Mouse (Mus musculus) limb, embryonic 11.5 days (tissue): ENCODE measurements around the gene Gnat1. TPM values are rescaled to one million over a fixed set of nuclear protein-coding genes. Genes with fewer than 3 reads are reported as not detected.

Experiments used
- ATAC-seq: fragments of 200-750 bp; cut with Nextera tagmentation; 2 replicates; pipeline ENCODE4 v1.8.0; 2017; ENCODE audit warnings: low read depth; ENCODE audit not compliant: insufficient number of reproducible peaks, low FRiP score, low TSS enrichment
- DNase-seq: peaks from one replicate; pipeline ENCODE4 v3.0.0-alpha.2; 2015; ENCODE audit warnings: low spot score
- H3K27ac ChIP-seq: fragments of 300-500 bp; sonication (generic); replicated peaks from 2 replicates; pipeline ENCODE4 v1.5.1; 2014; ENCODE audit warnings: low read depth, mild to moderate bottlenecking, low read length
- H3K27me3 ChIP-seq: fragments of 300-500 bp; sonication (generic); 2 replicates; pipeline ENCODE4 v1.6.1; 2014; ENCODE audit warnings: mild to moderate bottlenecking, low read length, mixed read lengths; ENCODE audit not compliant: control insufficient read depth, insufficient read depth
- H3K36me3 ChIP-seq: fragments of 300-500 bp; sonication (generic); 2 replicates; pipeline ENCODE4 v1.6.1; 2014; ENCODE audit warnings: mild to moderate bottlenecking, low read length, moderate library complexity, mixed read lengths; ENCODE audit not compliant: control insufficient read depth, insufficient read depth
- H3K4me1 ChIP-seq: fragments of 300-500 bp; sonication (generic); 2 replicates; pipeline ENCODE4 v1.6.1; 2014; ENCODE audit warnings: low read length, mixed read lengths; ENCODE audit not compliant: control insufficient read depth, insufficient read depth
- H3K4me2 ChIP-seq: fragments of 300-500 bp; sonication (generic); 2 replicates; pipeline ENCODE4 v1.6.1; 2014; ENCODE audit warnings: low read depth, mild to moderate bottlenecking, moderate library complexity; ENCODE audit not compliant: severe bottlenecking
- H3K4me3 ChIP-seq: fragments of 300-500 bp; sonication (generic); 2 replicates; pipeline ENCODE4 v1.5.1; 2014; ENCODE audit warnings: low read depth, low read length
- H3K9ac ChIP-seq: fragments of 300-500 bp; sonication (generic); 2 replicates; pipeline ENCODE4 v1.6.1; 2014; ENCODE audit warnings: mild to moderate bottlenecking, low read length
- H3K9me3 ChIP-seq: fragments of 300-500 bp; sonication (generic); 2 replicates; pipeline ENCODE4 v1.6.1; 2016; ENCODE audit warnings: low read length; ENCODE audit not compliant: control insufficient read depth
- WGBS: fragments of 180-500 bp; shearing (Covaris S2); extraction: QIAGEN DNeasy Blood & Tissue Kit; methylation state at CpG from one replicate; pipeline ENCODE4 v1.1.7; 2014; 5-methylcytosine and 5-hydroxymethylcytosine counted together
- polyA plus RNA-seq: library from polyadenylated mRNA; unstranded; fragments of >200 nt; fragmentation: Nextera tagmentation; extraction: Ambion mirVana; gene quantifications from 2 replicates; pipeline ENCODE4 v1.2.1, GENCODE M21; 2014

Gene Gnat1
- polyA plus RNA-seq, 1 experiment from 2014 or later: 1.7 TPM

- ATAC-seq (0 out of 2 replicates have a peak, but pooled peaks have one; percentile 15), DNase-seq (no peak)
- H3K4me1 ChIP-seq: 0 out of 2 replicates have a peak, but pooled peaks cover 3% of the 10 kb centered on the region
- no peak overlapping the region for H3K27ac ChIP-seq
- no peak overlapping the region for H3K9ac ChIP-seq
- peaks cover 17% of the 10 kb centered on the region for H3K27me3 ChIP-seq
- no peak overlapping the region for H3K4me3 ChIP-seq
- H3K9me3 ChIP-seq: no peaks in the 10 kb centered on the region
- WGBS: 52% methylated on average over 9 of the region's 9 CpGs
- no peak overlapping the region for H3K4me2 ChIP-seq
- no peaks in the 10 kb centered on the region for H3K36me3 ChIP-seq
Observed at GRCm38 (mm10) chr9:107674609-107675429, 4.7 kb downstream of the Gnat1 start.

GRCm38 (mm10) chr9:107670259-107670658 is 9.3 kb downstream of the Gnat1 start:
- H3K4me2 ChIP-seq: no peak overlapping the region
- no peaks in the 10 kb centered on the region for H3K9me3 ChIP-seq
- H3K9ac ChIP-seq: no peak overlapping the region
- no peak overlapping the region for H3K4me3 ChIP-seq
- H3K4me1 ChIP-seq: peaks cover 10% of the 10 kb centered on the region; the same call in 1 of the 2 replicates
- no peak for ATAC-seq
- H3K36me3 ChIP-seq: no peaks in the 10 kb centered on the region
- WGBS: 52% methylated on average over 5 of the region's 5 CpGs
- H3K27ac ChIP-seq: no peak overlapping the region
- no peak for DNase-seq
- peaks cover 4% of the 10 kb centered on the region; the same call in 1 of the 2 replicates for H3K27me3 ChIP-seq

GRCm38 (mm10) chr9:107669480-107669945 is 10.0 kb downstream of the Gnat1 start, which contains the start of gene Slc38a3:
TSS of gene Slc38a3 (minus strand) at chr9:107669530.
- DNase-seq (no peak), ATAC-seq (no peak)
- H3K27me3 ChIP-seq: 0 out of 2 replicates have a peak, but pooled peaks cover 4% of the 10 kb centered on the region
- H3K36me3 ChIP-seq: no peaks in the 10 kb centered on the region
- WGBS: 89% methylated on average over 9 of the region's 9 CpGs
- no peak within 1 kb of the TSS for H3K27ac ChIP-seq
- H3K4me1 ChIP-seq: peaks cover 10% of the 10 kb centered on the region; the same call in 1 of the 2 replicates
- H3K9ac ChIP-seq: no peak within 1 kb of the TSS
- no peak within 1 kb of the TSS for H3K4me3 ChIP-seq
- no peak within 1 kb of the TSS for H3K4me2 ChIP-seq
- H3K9me3 ChIP-seq: no peaks in the 10 kb centered on the region

- Histone ChIP-seq H3K4me2 (no peak overlapping the region), H3K36me3 (no peaks in the 10 kb centered on the region), H3K4me1 (peaks cover 10% of the 10 kb centered on the region; the same call in 1 of the 2 replicates), H3K9me3 (no peaks in the 10 kb centered on the region), H3K27me3 (0 out of 2 replicates have a peak, but pooled peaks cover 4% of the 10 kb centered on the region), H3K4me3 (no peak overlapping the region), H3K27ac (no peak overlapping the region), H3K9ac (no peak overlapping the region)
- WGBS: 73% methylated on average over 3 of the region's 3 CpGs
- DNase-seq (no peak), ATAC-seq (no peak)
Observed at GRCm38 (mm10) chr9:107668916-107669315, 10.6 kb downstream of the Gnat1 start.

GRCm38 (mm10) chr9:107668011-107668410 is 11.5 kb downstream of the Gnat1 start:
- no peak overlapping the region for H3K9ac ChIP-seq
- WGBS: 40% methylated on average over 8 of the region's 8 CpGs
- no peaks in the 10 kb centered on the region for H3K36me3 ChIP-seq
- DNase-seq: no peak
- no peak overlapping the region for H3K27ac ChIP-seq
- 0 out of 2 replicates have a peak, but pooled peaks cover 4% of the 10 kb centered on the region for H3K27me3 ChIP-seq
- H3K4me2 ChIP-seq: no peak overlapping the region
- no peaks in the 10 kb centered on the region for H3K9me3 ChIP-seq
- H3K4me3 ChIP-seq: no peak overlapping the region
- no peak for ATAC-seq
- peaks cover 10% of the 10 kb centered on the region; the same call in 1 of the 2 replicates for H3K4me1 ChIP-seq

GRCm38 (mm10) chr9:107667219-107667618 is 12.3 kb downstream of the Gnat1 start:
- DNase-seq (peak; percentile 85), ATAC-seq (peak; percentile 88)

GRCm38 (mm10) chr9:107666751-107667205 is 12.7 kb downstream of the Gnat1 start:
- H3K36me3 ChIP-seq: no peaks in the 10 kb centered on the region
- H3K4me1 ChIP-seq: peaks cover 10% of the 10 kb centered on the region; the same call in 1 of the 2 replicates
- H3K27me3 ChIP-seq: 0 out of 2 replicates have a peak, but pooled peaks cover 4% of the 10 kb centered on the region
- no peak for DNase-seq
- ATAC-seq: 0 out of 2 replicates have a peak, but pooled peaks have one; percentile 1
- no peak overlapping the region; the same call in 1 of the 2 replicates for H3K27ac ChIP-seq
- WGBS: 1% methylated on average over 30 of the region's 30 CpGs
- H3K4me3 ChIP-seq: peak overlapping the region; percentile 37
- no peaks in the 10 kb centered on the region for H3K9me3 ChIP-seq
- H3K9ac ChIP-seq: peak overlapping the region; percentile 49
- peak overlapping the region; percentile 95 for H3K4me2 ChIP-seq

More at GRCm38 (mm10) chr9:107667219-107667618, 12.3 kb downstream of the Gnat1 start:
- under 1% methylated on average over 24 of the region's 24 CpGs for WGBS
- Histone ChIP-seq H3K4me2 (peak overlapping the region; percentile 95), H3K9me3 (no peaks in the 10 kb centered on the region), H3K4me1 (peaks cover 10% of the 10 kb centered on the region; the same call in 1 of the 2 replicates), H3K4me3 (peak overlapping the region; percentile 37), H3K9ac (peak overlapping the region; percentile 49), H3K27me3 (0 out of 2 replicates have a peak, but pooled peaks cover 4% of the 10 kb centered on the region), H3K27ac (no peak overlapping the region; the same call in 1 of the 2 replicates), H3K36me3 (no peaks in the 10 kb centered on the region)

- 0 out of 2 replicates have a peak, but pooled peaks cover 4% of the 10 kb centered on the region for H3K27me3 ChIP-seq
- DNase-seq: no peak
- H3K9ac ChIP-seq: no peak overlapping the region
- no peak overlapping the region for H3K4me3 ChIP-seq
- H3K4me1 ChIP-seq: peaks cover 10% of the 10 kb centered on the region; the same call in 1 of the 2 replicates
- H3K4me2 ChIP-seq: no peak overlapping the region
- no peak overlapping the region for H3K27ac ChIP-seq
- ATAC-seq: no peak
- WGBS: 88% methylated on average over 7 of the region's 7 CpGs
- no peaks in the 10 kb centered on the region for H3K36me3 ChIP-seq
- no peaks in the 10 kb centered on the region for H3K9me3 ChIP-seq
Observed at GRCm38 (mm10) chr9:107665308-107665707, 14.2 kb downstream of the Gnat1 start.
